Mouse (Mus musculus): ENCODE data around the gene Atp6v0e.

- TF ChIP-seq GATA1 (IDR thresholded peaks at IDR 0.05; ENCODE audit: borderline replicate concordance, low read length) = no peak
- no peak for TF ChIP-seq FLI1 (IDR thresholded peaks at IDR 0.05; ENCODE audit: low read length)
Observed at GRCm38 (mm10) chr17:26701565-26701964, 38.5 kb downstream of the Atp6v0e start.
